Mouse (Mus musculus) monocyte, adult 2 months (primary cell): ENCODE measurements around the gene Srebf1.

Experiments
- DNase-seq, 2 experiments: peaks; one replicate each; pipeline ENCODE4 v3.0.0; 2022; ENCODE audit warnings: low spot score in 2 of 2, low read depth in 1 of 2

Gene Srebf1

GRCm38 (mm10) chr11:60222469-60223236, at the start of gene Srebf1:
Gene Srebf1, minus strand, starts transcription at chr11:60222581.
- DNase-seq: peak; percentile 32 to 70

GRCm38 (mm10) chr11:60268563-60268962, 46.2 kb upstream of the Srebf1 start:
- no peak for DNase-seq

- DNase-seq: no peak
Measured at GRCm38 (mm10) chr11:60265271-60265985, 43.0 kb upstream of the Srebf1 start.

GRCm38 (mm10) chr11:60264651-60265050, 42.3 kb upstream of the Srebf1 start:
- no peak for DNase-seq

GRCm38 (mm10) chr11:60262396-60262795, 40.0 kb upstream of the Srebf1 start:
- DNase-seq: no peak

GRCm38 (mm10) chr11:60260743-60261142, 38.4 kb upstream of the Srebf1 start:
- no peak for DNase-seq

- no peak for DNase-seq
Measured at GRCm38 (mm10) chr11:60257696-60258095, 35.3 kb upstream of the Srebf1 start.

- no peak for DNase-seq
Measured at GRCm38 (mm10) chr11:60256713-60257112, 34.3 kb upstream of the Srebf1 start.

GRCm38 (mm10) chr11:60256176-60256681, 33.8 kb upstream of the Srebf1 start:
- DNase-seq: no peak

GRCm38 (mm10) chr11:60255639-60256038, 33.3 kb upstream of the Srebf1 start:
- DNase-seq: no peak

- no peak for DNase-seq
Measured at GRCm38 (mm10) chr11:60255181-60255580, 32.8 kb upstream of the Srebf1 start.

- DNase-seq: no peak
Measured at GRCm38 (mm10) chr11:60254308-60254707, 31.9 kb upstream of the Srebf1 start.

- DNase-seq: no peak
Measured at GRCm38 (mm10) chr11:60253546-60253945, 31.2 kb upstream of the Srebf1 start.

GRCm38 (mm10) chr11:60250971-60251643, 28.7 kb upstream of the Srebf1 start:
- DNase-seq: peak in 1 of 2 experiments; percentile 10

GRCm38 (mm10) chr11:60249885-60250284, 27.5 kb upstream of the Srebf1 start:
- DNase-seq: no peak

- no peak for DNase-seq
Measured at GRCm38 (mm10) chr11:60248596-60249404, 26.4 kb upstream of the Srebf1 start.

GRCm38 (mm10) chr11:60247753-60248550, 25.6 kb upstream of the Srebf1 start:
- no peak for DNase-seq

- no peak for DNase-seq
Measured at GRCm38 (mm10) chr11:60246077-60246476, 23.7 kb upstream of the Srebf1 start.

- DNase-seq: no peak
Measured at GRCm38 (mm10) chr11:60244503-60245143, 22.2 kb upstream of the Srebf1 start.

- DNase-seq: no peak
Measured at GRCm38 (mm10) chr11:60240509-60240908, 18.1 kb upstream of the Srebf1 start.
